Mouse (Mus musculus): ENCODE data around the gene Ugt1a6b.
A peak's percentile ranks its signal among the peaks of the same experiment; 100 is the strongest.
"Not testable (repeated sequence)": the region's sequence is repeated elsewhere in the genome, so short reads cannot be mapped to it uniquely, and the experiment has no call there.

Gene Ugt1a6b

DNA sequence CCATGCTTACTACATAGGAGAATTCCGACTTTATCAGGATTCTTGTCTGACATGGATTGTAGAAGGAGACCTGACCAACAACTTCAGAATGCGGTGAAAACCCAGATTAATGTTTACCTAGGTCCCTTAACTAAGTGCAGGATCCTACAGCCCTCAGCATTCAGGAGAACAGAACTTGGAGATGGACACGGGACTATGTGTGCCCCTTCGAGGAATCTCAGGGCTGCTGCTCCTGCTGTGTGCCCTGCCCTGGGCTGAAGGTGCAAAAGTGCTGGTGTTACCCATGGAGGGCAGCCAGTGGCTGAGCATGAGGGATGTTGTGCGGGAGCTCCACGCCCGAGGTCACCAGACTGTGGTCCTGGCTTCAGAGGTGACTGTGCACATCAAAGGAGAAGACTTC is 97.4 kb downstream of the Ugt1a6b start, which contains the start of gene Ugt1a2:
Gene Ugt1a2 (plus strand): TSS at position 146 of the 400 bp plus-strand sequence.
- no peak for DNase-seq

DNA sequence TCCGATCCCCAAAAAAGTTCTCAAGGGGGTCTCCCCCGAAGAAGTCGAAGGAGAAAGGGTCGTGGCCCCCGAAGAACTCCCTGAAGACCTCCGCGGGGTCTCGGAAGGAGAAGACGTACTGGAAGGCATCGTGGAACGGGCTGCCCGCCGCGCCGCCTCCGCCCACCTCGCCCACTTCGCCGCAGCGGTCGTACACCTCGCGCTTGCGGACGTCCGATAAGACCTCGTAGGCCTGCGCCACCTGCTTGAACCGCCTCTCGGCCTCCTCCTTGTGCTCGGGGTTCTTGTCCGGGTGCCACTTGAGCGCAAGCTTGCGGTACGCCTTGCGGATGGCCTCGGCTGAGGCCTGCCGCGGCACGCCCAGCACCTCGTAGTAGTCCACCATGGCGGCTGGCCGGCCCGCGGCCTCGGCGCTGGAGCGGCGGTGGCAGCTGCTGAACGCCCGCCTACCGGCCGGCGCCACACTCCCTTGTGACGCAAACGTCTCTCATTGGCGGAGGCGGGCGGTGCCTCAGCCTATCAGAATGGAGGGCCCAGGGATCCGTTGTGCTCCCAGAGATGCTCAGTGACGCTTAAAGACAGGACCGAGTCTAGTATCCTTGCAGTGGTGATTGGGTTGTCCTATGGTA is 102.4 kb downstream of the Ugt1a6b start, which contains the start of gene Dnajb3:
Gene Dnajb3 (minus strand): TSS at position 489 of the 629 bp plus-strand sequence.
- peak; percentile 52 to 62 for DNase-seq

DNA sequence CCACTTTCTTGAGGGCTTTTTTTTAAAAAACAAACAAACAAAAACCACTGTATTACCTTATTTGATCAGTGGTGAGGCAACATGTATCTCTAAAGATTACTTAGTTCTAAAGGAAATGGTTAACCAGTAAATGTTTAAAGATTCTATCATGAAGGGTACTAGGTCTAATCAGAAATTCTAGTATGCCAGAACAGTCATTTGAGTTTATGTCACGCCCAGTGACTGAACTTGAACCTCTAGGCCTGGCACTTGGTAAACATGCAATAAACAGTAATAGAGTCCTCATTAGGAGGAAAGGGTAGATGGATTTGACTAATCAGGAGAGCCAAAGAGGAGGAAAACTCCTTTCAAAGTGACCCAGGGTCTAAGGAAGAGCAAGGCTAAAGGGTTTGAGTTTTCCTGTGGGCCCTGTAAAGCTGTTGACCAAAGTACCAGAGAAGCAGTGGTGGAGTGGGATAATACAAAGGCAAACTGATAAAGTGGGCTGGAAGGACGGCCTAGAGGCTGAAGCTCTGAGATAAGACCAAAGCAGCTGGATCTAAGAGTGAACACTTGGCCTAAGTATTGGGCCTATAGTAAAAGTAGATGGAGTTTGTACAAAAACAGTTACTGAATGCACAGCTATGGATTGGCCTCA is 103.9 kb downstream of the Ugt1a6b start:
- DNase-seq: no peak

DNA sequence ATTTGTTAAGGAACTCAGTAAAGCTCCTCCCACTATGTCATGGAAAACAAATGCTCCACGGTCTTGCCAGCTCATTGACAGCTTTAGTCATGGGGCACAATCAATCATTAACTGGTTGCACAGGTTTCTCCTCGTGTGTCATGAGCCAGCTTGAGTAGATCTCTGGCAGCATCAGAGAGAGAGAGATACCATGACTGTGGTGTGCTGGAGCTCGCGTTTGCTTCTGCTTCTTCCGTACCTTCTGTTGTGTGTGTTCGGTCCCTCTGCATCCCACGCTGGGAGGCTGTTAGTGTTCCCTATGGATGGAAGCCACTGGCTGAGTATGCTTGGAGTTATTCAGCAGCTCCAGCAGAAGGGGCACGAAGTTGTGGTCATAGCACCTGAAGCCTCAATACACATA is 108.8 kb downstream of the Ugt1a6b start, which contains the start of gene Ugt1a1:
Gene Ugt1a1 (plus strand): TSS at position 148 of the 400 bp plus-strand sequence.
- DNase-seq: no peak

DNA sequence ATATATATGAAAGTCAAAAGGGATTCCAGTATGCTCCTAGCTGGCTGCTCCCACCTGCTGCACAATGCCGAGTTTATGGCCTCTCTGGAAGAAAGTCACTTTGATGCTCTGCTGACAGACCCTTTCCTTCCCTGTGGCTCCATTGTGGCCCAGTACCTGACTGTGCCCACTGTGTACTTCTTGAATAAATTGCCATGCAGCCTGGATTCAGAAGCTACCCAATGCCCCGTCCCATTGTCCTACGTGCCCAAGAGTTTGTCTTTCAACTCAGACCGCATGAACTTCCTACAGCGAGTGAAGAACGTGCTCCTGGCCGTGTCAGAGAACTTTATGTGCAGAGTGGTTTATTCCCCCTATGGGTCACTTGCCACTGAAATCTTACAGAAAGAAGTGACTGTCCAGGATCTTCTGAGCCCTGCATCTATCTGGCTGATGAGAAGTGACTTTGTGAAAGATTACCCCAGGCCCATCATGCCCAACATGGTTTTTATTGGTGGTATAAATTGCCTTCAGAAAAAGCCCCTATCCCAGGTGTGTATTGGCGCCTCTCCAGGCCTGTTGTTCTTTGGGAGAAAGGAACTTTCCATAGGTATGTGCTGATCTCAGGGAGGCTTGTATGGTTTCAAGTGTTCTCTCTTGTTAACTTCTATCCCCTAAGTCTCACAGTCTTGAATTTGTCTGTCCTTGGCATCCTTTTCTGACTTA is 109.4 kb downstream of the Ugt1a6b start:
- DNase-seq: no peak

DNA sequence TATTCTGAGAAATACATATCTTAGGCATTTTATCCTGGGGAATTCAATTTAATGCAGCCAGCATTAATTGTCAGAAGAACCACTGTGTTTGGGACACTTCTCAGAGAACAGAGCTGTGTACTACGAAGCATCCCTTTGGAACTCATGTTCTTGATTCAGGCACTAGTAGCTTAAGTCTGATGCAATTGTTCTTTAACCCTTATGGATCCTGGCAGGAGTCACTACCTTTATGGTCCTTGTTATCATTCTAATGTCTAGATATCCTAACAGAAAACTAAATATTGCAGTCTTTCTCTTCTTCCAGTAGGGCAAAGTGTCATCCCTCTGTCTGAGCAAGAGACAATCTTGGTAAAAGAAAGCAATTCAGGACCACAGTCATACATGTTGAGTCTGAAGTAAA is 110.0 kb downstream of the Ugt1a6b start:
- no peak for DNase-seq

DNA sequence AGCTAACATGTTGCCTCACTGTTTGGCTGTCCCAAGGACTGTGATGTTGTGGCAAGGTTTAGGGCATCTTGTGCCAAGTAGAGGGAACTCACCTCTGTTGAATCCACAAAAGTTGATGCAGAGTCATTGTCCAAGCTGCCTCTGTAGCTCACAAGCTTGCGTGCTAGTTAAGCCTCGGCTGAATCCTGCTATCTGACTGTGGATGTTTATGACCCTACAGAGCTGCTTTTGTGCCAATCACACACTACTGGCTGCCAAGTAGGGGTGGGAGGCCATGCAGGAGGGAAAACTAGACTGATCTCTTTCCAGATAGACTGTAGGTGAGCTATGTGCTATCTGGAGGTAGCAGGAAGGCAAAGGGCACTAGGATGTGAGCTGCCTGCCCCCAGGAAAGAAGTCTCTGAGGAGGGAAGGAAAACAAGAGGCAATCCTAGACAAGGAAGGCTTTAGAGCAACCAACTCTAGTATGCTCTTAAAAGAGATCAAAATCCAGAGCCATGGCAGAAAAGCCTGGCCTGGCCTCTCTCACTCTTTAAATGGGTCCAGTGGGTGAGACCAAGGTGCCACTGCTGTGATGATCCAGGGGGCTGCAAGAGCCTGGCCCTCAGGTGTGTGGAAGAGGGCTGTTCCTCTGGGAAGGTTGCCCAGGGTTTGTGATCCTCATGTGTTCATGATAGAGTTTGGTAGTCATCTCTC is 110.9 kb downstream of the Ugt1a6b start:
- no peak for DNase-seq

DNA sequence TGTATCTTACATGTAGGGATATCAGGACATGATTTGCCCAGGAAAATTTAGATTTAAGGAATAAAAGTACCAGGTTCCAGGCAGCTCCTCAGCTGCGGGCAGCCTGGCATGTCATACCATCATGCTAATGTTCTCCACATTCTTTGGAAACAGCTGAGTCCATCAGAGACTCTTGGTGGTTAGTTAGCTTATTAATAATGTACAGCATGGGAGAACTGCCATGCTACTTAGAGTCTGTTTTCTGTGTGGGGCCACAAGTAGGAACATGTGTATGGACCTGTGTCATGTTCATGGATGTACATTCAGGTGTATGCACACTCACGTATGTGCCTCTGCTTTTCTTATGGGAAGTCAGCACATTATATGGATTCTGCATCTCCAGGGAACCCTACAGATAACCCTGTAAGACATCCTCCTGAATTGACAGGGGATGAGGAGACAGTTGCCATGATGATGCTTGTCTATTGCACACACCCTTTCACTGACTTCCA is 111.5 kb downstream of the Ugt1a6b start:
- DNase-seq: no peak

DNA sequence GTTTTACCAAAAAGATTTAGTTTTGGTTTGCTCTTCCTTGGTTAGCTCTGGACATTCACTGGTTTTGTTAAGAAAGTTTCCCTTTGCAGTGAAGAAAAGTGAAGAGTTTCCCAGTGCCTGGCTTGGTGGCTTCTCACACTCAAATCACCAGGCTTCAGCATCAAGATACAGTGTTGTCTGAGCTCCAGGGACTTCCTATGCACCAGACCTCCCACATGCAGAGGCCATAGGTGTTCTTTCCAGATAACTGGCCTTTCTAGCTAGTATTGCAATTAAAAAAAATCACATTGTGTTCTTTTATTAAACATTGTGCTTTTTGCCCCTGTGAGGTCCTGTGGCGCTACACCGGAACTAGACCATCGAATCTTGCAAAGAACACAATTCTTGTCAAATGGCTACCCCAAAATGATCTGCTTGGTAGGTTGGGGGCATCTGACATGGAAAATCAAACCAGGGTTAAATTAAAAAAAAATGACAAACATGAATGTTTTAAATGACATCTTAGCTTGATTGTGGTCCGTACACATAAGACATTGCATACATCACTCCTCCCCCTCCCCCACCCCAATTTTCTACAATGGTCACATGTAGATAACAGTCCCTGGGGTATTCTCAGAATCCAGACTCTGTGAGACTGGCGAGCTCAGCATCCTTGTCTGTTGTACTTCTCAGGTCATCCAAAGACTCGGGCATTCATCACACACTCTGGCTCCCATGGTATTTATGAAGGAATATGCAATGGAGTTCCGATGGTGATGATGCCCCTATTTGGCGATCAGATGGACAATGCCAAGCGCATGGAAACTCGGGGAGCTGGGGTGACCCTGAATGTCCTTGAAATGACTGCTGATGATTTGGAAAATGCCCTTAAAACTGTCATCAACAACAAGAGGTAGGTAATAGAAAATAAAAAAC is 112.7 kb downstream of the Ugt1a6b start:
- no peak for DNase-seq

DNA sequence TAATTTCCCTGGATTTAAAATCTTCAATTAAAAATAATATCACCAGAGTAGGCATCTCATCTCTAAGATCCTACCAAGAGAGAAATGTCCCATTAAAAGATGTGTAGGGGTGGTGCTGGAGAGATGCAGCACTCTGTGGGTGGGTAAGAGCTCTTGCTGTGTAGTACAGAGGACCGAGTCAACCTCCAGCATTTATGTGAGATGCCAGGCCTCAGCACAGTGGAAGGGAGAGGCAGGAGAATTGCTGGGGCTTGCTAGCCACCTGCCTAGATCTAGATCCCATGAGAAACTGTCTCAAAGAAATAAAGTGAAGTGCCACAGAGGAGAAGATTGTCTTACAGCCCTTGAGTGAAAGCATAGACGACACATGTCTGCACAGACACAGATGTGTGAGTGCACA is 113.5 kb downstream of the Ugt1a6b start:
- no peak for DNase-seq

DNA sequence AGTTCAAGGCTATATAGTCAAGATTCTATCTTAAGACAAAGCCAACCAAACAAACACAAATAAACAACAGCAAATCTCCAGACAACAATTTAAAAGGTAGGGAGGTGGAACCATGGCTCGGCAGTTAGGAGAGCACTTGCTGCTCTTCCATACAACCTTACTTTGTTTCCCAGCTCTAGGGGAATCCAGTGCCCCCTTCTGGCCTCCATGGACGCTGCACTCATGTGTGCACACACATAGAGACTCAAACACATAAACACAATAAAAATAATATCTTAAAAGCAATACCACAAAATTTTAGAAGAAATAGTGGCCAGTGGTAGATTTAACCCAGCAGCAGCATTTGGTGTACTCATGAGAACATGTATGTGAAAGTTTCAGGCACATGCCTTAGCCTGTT is 114.1 kb downstream of the Ugt1a6b start:
- DNase-seq: no peak

DNA sequence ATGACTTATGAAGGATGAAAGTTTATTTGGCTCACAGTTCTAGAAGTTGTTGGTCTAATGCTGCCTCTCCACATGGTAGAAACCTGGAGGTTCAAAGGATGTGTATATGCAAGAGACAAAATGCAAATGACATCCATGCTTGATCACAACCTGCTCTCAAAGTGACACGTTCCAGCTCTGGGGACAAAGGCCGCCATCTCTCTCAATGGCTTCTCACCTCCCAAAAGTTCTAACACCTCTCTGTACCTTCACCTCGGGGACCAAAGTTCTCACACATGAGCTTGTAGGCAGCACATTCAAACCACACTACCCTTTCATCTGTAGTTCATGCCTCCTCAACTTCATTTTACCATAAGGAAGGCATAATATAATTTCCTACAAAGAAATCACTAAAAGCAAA is 114.5 kb downstream of the Ugt1a6b start:
- no peak for DNase-seq

DNA sequence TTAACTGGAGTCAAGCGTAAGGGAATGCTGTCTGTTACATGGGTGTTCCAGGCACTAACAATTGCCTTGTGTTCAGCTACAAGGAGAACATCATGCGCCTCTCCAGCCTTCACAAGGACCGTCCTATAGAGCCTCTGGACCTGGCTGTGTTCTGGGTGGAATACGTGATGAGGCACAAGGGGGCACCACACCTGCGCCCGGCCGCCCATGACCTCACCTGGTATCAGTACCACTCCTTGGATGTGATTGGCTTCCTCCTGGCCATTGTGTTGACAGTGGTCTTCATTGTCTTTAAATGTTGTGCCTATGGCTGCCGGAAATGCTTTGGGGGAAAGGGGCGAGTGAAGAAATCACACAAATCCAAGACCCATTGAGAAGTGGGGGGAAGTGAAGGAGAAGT is 115.0 kb downstream of the Ugt1a6b start:
- DNase-seq: no peak

DNA sequence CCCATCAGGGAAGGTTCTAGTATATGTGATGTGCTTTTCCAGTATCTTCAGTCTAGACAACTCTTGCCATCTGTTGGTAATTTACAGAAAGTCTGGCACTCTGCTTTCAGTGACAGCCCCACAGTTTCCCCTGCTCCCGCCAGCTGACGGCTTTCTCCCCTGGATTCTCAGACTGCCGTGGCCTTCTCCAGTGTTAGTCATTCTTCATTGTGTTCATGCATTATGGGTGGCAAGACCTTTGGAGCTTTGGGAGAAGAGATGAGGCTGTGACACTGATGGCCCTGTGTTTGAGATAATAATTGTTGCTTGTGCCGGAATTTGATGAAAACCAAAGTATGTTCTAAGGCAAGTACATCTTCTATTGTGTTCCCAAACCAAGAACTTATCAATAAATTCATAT is 115.5 kb downstream of the Ugt1a6b start:
- no peak for DNase-seq

DNA sequence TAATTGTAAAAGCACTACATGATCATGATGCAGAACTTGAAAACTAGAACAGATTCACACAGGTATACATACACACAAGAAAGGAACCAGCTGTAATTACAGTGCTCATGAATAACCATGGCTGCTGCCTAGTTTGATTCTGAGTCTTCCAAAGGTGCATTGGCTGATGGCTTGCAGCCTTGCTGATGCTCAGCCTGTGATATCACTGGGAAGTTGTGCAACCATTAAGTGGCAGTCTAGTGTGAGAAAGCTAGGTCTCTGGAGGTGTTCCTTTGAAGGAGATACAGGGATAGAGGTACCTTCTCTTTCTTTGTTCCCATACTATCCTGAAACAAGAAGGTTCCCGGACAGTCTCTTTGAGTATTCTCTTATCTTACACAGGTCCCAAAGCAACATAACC is 116.0 kb downstream of the Ugt1a6b start:
- no peak for DNase-seq

DNA sequence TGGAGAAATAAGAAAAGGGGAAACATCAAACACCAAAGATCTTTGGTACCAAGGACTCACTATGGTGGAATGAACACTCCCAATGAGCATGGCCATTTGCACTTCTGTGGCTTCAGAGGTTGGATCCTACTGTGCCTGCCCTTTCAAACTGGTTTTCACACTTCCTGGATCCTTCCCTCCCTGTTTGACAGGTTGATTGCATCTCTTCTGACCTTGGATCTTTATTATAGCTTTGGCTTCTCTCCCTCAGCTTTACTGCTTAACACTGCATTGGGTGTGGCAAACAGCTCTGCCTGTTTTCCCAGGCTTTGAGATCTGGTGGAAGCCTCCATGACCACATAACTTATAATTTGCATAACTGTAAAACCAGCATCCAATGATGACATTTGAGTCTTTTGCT is 117.3 kb downstream of the Ugt1a6b start:
- DNase-seq: no peak

DNA sequence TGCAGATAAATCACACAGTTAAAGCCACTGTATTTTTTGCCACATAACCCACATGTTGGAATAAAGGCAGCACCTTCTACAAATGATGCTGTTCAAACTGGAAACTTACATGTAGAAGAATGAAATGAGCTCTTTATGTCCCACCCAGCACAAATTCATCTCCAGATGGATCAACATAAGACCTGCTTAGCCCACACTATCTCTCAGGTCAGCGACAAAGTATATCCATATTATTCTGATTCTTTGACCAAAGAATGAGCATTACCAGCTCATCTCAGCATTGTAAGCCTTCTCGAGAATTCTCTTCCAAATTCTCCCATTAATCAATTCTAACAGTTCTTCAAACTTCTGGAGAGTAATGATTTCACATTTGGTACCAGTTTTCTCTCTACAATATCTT is 119.2 kb downstream of the Ugt1a6b start:
- no peak for DNase-seq

DNA sequence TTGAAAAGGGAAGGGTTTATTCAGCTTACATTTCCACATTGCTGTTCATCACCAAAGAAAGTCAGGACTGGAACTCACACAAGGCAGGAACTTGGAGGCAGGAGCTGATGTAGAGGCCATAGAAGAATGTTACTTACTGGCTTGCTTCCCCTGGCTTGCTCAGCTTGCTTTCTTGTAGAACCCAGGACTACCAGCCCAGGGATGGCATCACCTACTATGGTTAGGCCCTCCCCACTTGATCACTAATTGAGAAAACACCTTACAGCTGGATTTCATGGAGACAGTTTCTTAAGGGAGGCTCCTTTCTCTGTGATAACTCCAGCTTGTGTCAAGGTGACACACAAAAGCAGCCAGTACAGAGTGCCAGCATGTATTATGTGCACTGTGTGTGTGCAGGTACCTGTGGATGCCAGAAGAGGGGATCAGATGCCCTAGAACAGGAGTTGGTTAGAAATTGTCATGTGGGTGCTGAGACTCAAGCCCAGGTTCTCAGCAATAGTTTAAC is 120.0 kb downstream of the Ugt1a6b start:
- peak in 1 of 2 experiments; percentile 6 for DNase-seq

DNA sequence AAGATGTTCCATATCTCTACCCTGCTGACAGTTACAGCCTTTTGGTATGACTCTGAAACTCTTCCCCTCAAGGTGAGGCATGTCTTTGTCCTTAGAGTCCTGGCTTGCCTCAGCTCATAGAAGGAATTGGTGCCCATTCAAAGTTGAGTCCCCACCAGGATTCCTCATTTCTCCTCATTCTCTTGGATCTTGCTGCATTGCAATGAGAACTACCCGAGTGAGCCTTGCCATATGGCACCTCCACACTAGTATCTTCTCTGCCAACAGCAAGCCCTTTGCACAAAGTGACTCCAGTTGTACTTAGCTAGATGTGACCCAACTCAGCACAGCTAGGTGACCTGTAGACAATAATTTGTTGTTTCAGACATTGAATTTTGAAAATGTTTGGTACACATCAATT is 120.5 kb downstream of the Ugt1a6b start:
- DNase-seq: no peak

DNA sequence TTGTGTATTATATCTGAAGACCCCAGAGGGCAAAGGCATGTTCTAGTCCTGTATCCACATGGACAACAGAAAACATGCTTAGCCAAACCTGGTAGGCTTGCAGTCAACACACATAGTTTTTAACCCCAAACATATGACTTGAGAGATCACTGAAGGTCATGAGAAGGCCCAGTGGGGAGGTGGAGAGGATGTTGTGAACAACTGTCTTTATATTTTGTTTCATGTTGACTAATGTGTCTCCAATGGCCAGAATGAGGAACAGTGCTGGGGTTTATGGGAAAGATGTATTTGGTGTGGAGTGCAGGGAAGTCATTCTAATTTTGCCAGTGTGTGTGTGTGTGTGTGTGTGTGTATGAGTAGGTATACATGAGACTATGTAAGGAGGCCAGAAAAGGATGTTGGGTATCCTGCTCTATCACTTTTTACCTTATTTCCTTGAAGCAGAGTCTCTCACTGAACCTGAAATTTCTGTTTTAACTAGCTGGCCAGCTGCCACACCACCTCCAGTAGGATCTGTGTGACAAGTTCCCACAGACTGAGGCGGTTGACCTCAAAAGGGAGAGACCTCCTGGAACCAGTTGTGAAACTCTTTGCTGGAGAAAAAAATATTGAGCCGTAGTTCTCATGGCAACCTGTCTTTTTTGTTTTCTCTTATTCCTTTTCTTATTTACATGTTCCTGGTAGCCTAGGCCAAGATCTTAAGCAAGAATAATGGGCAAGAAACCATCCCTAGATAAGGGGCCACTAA is 121.2 kb downstream of the Ugt1a6b start:
- no peak for DNase-seq

DNA sequence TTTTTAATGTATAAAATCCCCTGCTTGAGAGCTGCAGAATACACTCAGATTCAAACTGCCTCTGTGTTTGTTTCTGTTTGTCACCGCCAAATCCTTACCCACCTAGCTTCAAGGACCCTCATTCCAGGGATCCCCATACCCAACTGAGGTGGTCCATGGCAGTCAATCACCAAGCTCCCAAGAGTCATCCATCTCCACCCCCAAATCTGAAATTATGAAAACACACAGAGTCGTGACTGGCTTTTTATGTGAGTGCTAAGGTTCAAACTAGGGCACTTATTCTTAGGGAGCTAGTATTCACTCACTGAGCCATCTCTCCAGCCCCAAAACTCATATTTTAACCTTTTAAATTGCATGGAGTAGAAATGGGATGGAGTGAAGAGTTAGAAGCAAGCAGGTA is 122.2 kb downstream of the Ugt1a6b start:
- DNase-seq: not testable (repeated sequence)

Data from spleen, adult 18-20 months (tissue).